Mouse (Mus musculus): Measurements from ENCODE around the gene Olfr313.

- peak; percentile 69 for TF ChIP-seq ZNF384 (IDR thresholded peaks at IDR 0.05; ENCODE audit: low read depth, low read length)
- TF ChIP-seq E2F4 (IDR thresholded peaks at IDR 0.05; ENCODE audit: borderline replicate concordance, low read depth, low read length): 0 out of 2 replicates have a peak, but pooled peaks have one; percentile 13
- TF ChIP-seq MXI1 (IDR thresholded peaks at IDR 0.05; ENCODE audit: low read depth, low read length): peak; percentile 65; the same call in 1 of the 2 replicates
- no peak for TF ChIP-seq CTCF (IDR thresholded peaks at IDR 0.05 in 2 of 3, conservative IDR thresholded peaks at IDR 0.05 in 1 of 3; ENCODE audit: control insufficient read depth in 1 of 3, insufficient read depth in 1 of 3, low read depth in 2 of 3, low read length in 3 of 3, poor library complexity in 1 of 3, severe bottlenecking in 1 of 3)
- TF ChIP-seq GATA1 (IDR thresholded peaks at IDR 0.05; ENCODE audit: low read depth, low read length): 0 out of 2 replicates have a peak, but pooled peaks have one; percentile 2
- TF ChIP-seq POLR2A (IDR thresholded peaks at IDR 0.05; ENCODE audit: control insufficient read depth in 1 of 2, insufficient read depth in 1 of 2, low read depth in 1 of 2, low read length in 2 of 2, poor library complexity in 1 of 2): peak; percentile 68 to 91; a peak in 3 of 4 replicates
- TF ChIP-seq UBTF (IDR thresholded peaks at IDR 0.05; ENCODE audit: borderline replicate concordance, insufficient read depth, low read depth, low read length): no peak
- TF ChIP-seq GABPA (IDR thresholded peaks at IDR 0.05; ENCODE audit: low read depth, low read length): no peak
- TF ChIP-seq USF1 (IDR thresholded peaks at IDR 0.05; ENCODE audit: low read depth, low read length): no peak
- 0 out of 2 replicates have a peak, but pooled peaks have one; percentile 5 for TF ChIP-seq JUND (IDR thresholded peaks at IDR 0.05; ENCODE audit: low read depth, low read length)
- peak; percentile 91 for TF ChIP-seq NELFE (IDR thresholded peaks at IDR 0.05; ENCODE audit: low read depth, low read length)
- TF ChIP-seq ETS1 (IDR thresholded peaks at IDR 0.05; ENCODE audit: low read depth, low read length): peak; percentile 41; the same call in 1 of the 2 replicates
- TF ChIP-seq TAL1 (IDR thresholded peaks at IDR 0.05; ENCODE audit: low read length): no peak
Observed at GRCm38 (mm10) chr11:58867039-58867953, 52.5 kb downstream of the Olfr313 start, which contains the start of gene 2810021J22Rik.
